Mouse (Mus musculus) hindbrain, embryonic 14.5 days (tissue): ENCODE measurements around the gene Cdyl. TPM values are rescaled to one million over a fixed set of nuclear protein-coding genes. Genes with fewer than 3 reads are reported as not detected.

Experiments
- ATAC-seq: fragments of 200-750 bp; cut with Nextera tagmentation; 2 replicates; pipeline ENCODE4 v1.8.0; 2017; ENCODE audit warnings: moderate number of reproducible peaks, mild to moderate bottlenecking, moderate TSS enrichment, moderate library complexity; ENCODE audit not compliant: low FRiP score
- DNase-seq: peaks from one replicate; pipeline ENCODE4 v3.0.0-alpha.2; 2015; ENCODE audit warnings: low spot score
- H3K27ac ChIP-seq: fragments of 300-500 bp; sonication (generic); 2 replicates; pipeline ENCODE4 v1.5.1; 2014; ENCODE audit warnings: mild to moderate bottlenecking, moderate library complexity
- H3K27me3 ChIP-seq: fragments of 300-500 bp; sonication (generic); 2 replicates; pipeline ENCODE4 v1.6.1; 2014; ENCODE audit warnings: mild to moderate bottlenecking, low read length, mixed read lengths; ENCODE audit not compliant: control insufficient read depth, insufficient read depth
- H3K36me3 ChIP-seq: fragments of 300-500 bp; sonication (generic); replicated peaks from 2 replicates; pipeline ENCODE4 v1.6.1; 2014; ENCODE audit not compliant: control insufficient read depth, insufficient read depth
- H3K4me1 ChIP-seq: fragments of 300-500 bp; sonication (generic); replicated peaks from 2 replicates; pipeline ENCODE4 v1.6.1; 2014; ENCODE audit warnings: antibody characterized with exemption, low read length, mixed read lengths; ENCODE audit not compliant: control insufficient read depth, insufficient read depth
- H3K4me2 ChIP-seq: fragments of 300-500 bp; sonication (generic); replicated peaks from 2 replicates; pipeline ENCODE4 v1.6.1; 2014; ENCODE audit warnings: mild to moderate bottlenecking, moderate library complexity
- H3K4me3 ChIP-seq: fragments of 300-500 bp; sonication (generic); replicated peaks from 2 replicates; pipeline ENCODE4 v1.5.1; 2014; ENCODE audit warnings: mild to moderate bottlenecking, low read length
- H3K9ac ChIP-seq: fragments of 300-500 bp; sonication (generic); 2 replicates; pipeline ENCODE4 v1.6.1; 2014
- H3K9me3 ChIP-seq: fragments of 300-500 bp; sonication (generic); 2 replicates; pipeline ENCODE4 v1.6.1; 2016; ENCODE audit warnings: low read length; ENCODE audit not compliant: control insufficient read depth
- WGBS: fragments of 180-500 bp; shearing (Covaris S2); extraction: QIAGEN DNeasy Blood & Tissue Kit; methylation state at CpG from one replicate; pipeline ENCODE4 v1.1.7; 2014; 5-methylcytosine and 5-hydroxymethylcytosine counted together
- polyA plus RNA-seq: library from polyadenylated mRNA; unstranded; fragments of >200 nt; fragmentation: Nextera tagmentation; extraction: Ambion mirVana; gene quantifications from 2 replicates; pipeline ENCODE4 v1.2.1, GENCODE M21; 2014

Cdyl gene
- polyA plus RNA-seq, 1 experiment from 2014 or later, result 9.4 TPM

- no peak overlapping the region for H3K4me3 ChIP-seq
- DNase-seq (no peak), ATAC-seq (no peak)
- peaks cover under 1% of the 10 kb centered on the region; the same call in 1 of the 2 replicates for H3K27me3 ChIP-seq
- 96% methylated on average over 5 of the region's 5 CpGs for WGBS
- H3K4me1 ChIP-seq, result no peaks in the 10 kb centered on the region
- no peak overlapping the region for H3K9ac ChIP-seq
- H3K27ac ChIP-seq, result no peak overlapping the region
- no peaks in the 10 kb centered on the region for H3K36me3 ChIP-seq
- H3K9me3 ChIP-seq, result no peaks in the 10 kb centered on the region
- H3K4me2 ChIP-seq, result no peak overlapping the region
Measured at GRCm38 (mm10) chr13:35732891-35733596, 73.4 kb downstream of the Cdyl start.

- Histone ChIP-seq H3K9me3 (no peaks in the 10 kb centered on the region), H3K27ac (no peak overlapping the region), H3K4me3 (no peak overlapping the region), H3K27me3 (peaks cover 29% of the 10 kb centered on the region), H3K4me2 (no peak overlapping the region), H3K4me1 (peaks cover 4% of the 10 kb centered on the region), H3K9ac (no peak overlapping the region), H3K36me3 (no peaks in the 10 kb centered on the region)
- no peak for ATAC-seq
- WGBS, result 10% methylated on average over 2 of the region's 2 CpGs
- no peak for DNase-seq
Measured at GRCm38 (mm10) chr13:35737565-35737964, 77.9 kb downstream of the Cdyl start.

- DNase-seq (no peak), ATAC-seq (no peak)
- Histone ChIP-seq H3K36me3 (no peaks in the 10 kb centered on the region), H3K4me2 (no peak overlapping the region), H3K9me3 (no peaks in the 10 kb centered on the region), H3K4me1 (peaks cover 10% of the 10 kb centered on the region), H3K4me3 (no peak overlapping the region), H3K9ac (no peak overlapping the region), H3K27me3 (peaks cover 29% of the 10 kb centered on the region), H3K27ac (no peak overlapping the region)
- 1% methylated on average over 2 of the region's 2 CpGs for WGBS
Measured at GRCm38 (mm10) chr13:35738210-35738609, 78.6 kb downstream of the Cdyl start.

- H3K4me1 ChIP-seq, result peaks cover 10% of the 10 kb centered on the region
- no peak overlapping the region for H3K9ac ChIP-seq
- ATAC-seq (no peak), DNase-seq (no peak)
- WGBS, result 10% methylated on average over 10 of the region's 10 CpGs
- no peaks in the 10 kb centered on the region for H3K36me3 ChIP-seq
- H3K27ac ChIP-seq, result no peak overlapping the region
- H3K9me3 ChIP-seq, result no peaks in the 10 kb centered on the region
- no peak overlapping the region for H3K4me2 ChIP-seq
- no peak overlapping the region for H3K4me3 ChIP-seq
- peaks cover 29% of the 10 kb centered on the region for H3K27me3 ChIP-seq
Measured at GRCm38 (mm10) chr13:35739473-35739872, 79.8 kb downstream of the Cdyl start.

- peak; percentile 77 for ATAC-seq
- H3K27me3 ChIP-seq, result peaks cover 29% of the 10 kb centered on the region
- no peaks in the 10 kb centered on the region for H3K36me3 ChIP-seq
- DNase-seq, result no peak
- peak overlapping the region; percentile 92 for H3K4me2 ChIP-seq
- WGBS, result under 1% methylated on average over 32 of the region's 61 CpGs
- peaks cover 10% of the 10 kb centered on the region for H3K4me1 ChIP-seq
- H3K9me3 ChIP-seq, result peaks cover under 1% of the 10 kb centered on the region; the same call in 1 of the 2 replicates
- H3K27ac ChIP-seq, result no peak overlapping the region
- H3K4me3 ChIP-seq, result peak overlapping the region; percentile 85
- no peak overlapping the region for H3K9ac ChIP-seq
Measured at GRCm38 (mm10) chr13:35740301-35741039, 80.8 kb downstream of the Cdyl start.

GRCm38 (mm10) chr13:35741040-35741619, 81.5 kb downstream of the Cdyl start:
- no peaks in the 10 kb centered on the region for H3K36me3 ChIP-seq
- peak overlapping the region; percentile 92 for H3K4me2 ChIP-seq
- peaks cover 10% of the 10 kb centered on the region for H3K4me1 ChIP-seq
- peaks cover 29% of the 10 kb centered on the region for H3K27me3 ChIP-seq
- peaks cover 8% of the 10 kb centered on the region for H3K9me3 ChIP-seq
- peak overlapping the region; percentile 85 for H3K4me3 ChIP-seq
- peak overlapping the region; percentile 80 for H3K9ac ChIP-seq
- ATAC-seq (peak; percentile 93), DNase-seq (peak; percentile 85)
- peak overlapping the region; percentile 66 for H3K27ac ChIP-seq
- WGBS, result under 1% methylated on average over 65 of the region's 68 CpGs

GRCm38 (mm10) chr13:35741620-35742421, 82.2 kb downstream of the Cdyl start:
- peaks cover 10% of the 10 kb centered on the region for H3K4me1 ChIP-seq
- under 1% methylated on average over 53 of the region's 93 CpGs for WGBS
- H3K4me2 ChIP-seq, result peak overlapping the region; percentile 92
- H3K27ac ChIP-seq, result peak overlapping the region; percentile 66
- peaks cover 14% of the 10 kb centered on the region for H3K9me3 ChIP-seq
- peaks cover 29% of the 10 kb centered on the region for H3K27me3 ChIP-seq
- ATAC-seq (peak; percentile 80), DNase-seq (no peak)
- H3K36me3 ChIP-seq, result no peaks in the 10 kb centered on the region
- H3K9ac ChIP-seq, result peak overlapping the region; percentile 80
- peak overlapping the region; percentile 85 for H3K4me3 ChIP-seq

GRCm38 (mm10) chr13:35742696-35743095, 83.1 kb downstream of the Cdyl start:
- no peak overlapping the region for H3K27ac ChIP-seq
- peak overlapping the region; percentile 85 for H3K4me3 ChIP-seq
- peaks cover 10% of the 10 kb centered on the region for H3K4me1 ChIP-seq
- DNase-seq (no peak), ATAC-seq (no peak)
- peak overlapping the region; percentile 92 for H3K4me2 ChIP-seq
- H3K9ac ChIP-seq, result peak overlapping the region; percentile 80
- no peaks in the 10 kb centered on the region for H3K36me3 ChIP-seq
- 39% methylated on average over 4 of the region's 4 CpGs for WGBS
- peaks cover 29% of the 10 kb centered on the region for H3K27me3 ChIP-seq
- peaks cover 23% of the 10 kb centered on the region for H3K9me3 ChIP-seq
